ENCODE assay signal across 15 mouse cellular contexts in the genomic region with DNA sequence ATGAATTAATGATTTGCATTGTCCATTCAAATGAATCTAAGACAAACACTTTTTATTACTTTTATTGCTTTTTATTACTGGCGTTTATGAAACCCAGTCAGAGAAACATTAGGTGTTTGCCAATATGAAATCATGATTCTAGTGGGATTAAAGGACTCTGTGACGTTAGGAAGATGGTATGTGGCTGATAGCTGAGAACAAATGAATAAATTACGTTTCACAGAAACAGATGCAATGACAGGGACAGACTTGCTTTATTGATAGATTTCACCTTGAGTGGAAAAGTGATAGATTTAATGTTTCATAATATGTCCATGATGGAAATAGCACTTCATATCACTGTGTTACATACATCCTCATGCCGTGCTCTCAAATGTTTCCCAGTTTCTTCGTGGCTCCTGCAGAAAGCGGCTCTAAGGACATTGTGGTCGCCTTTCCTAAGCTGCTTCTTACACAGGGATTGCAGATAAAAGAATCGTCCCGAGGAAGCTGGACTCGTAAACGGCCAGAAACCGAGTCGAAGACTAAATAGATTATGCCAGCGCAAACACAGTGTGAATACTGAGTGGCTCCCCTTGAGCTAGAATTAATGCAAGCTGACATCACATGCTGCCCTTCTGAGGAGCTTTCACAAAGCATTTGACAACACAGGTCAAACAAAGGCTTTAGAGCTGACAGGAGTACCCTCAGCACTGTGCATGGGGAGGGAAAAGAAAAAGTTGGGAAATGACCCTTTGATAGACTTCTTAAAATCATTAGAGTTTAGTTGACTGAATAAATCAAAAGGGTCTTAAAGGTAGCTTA. TPM values are rescaled to one million over a fixed set of nuclear protein-coding genes. Genes with fewer than 3 reads are reported as not detected.
DNase-seq lines count a peak whose midpoint lies in the region; ATAC-seq and TF ChIP-seq lines count a peak whose summit lies in the region.
"Had no signal": no experiment of that assay in that cellular context is flagged by ENCODE, and none has a peak within 500 bp of the region (broad histone marks: within the 10 kb centered on the region; RNA-seq: fewer than 3 reads in every experiment).

No protein-coding gene starts in this region.

- H3K9ac ChIP-seq in forebrain, embryonic 13.5 days, result peak overlapping the region; percentile 34
- H3K9ac ChIP-seq in hindbrain, embryonic 16.5 days (ENCODE audit: low read depth, low read length), result no peak overlapping the region
- no peak overlapping the region for H3K9ac ChIP-seq in neural tube, embryonic 12.5 days
- no peak overlapping the region for H3K9ac ChIP-seq in intestine, postnatal 0 days (ENCODE audit: low read depth, low read length)
- H3K9ac ChIP-seq in intestine, embryonic 15.5 days, result no peak overlapping the region
- H3K9ac ChIP-seq: kidney, embryonic 15.5 days; limb, embryonic 12.5 days had no signal

- peak overlapping the region; percentile 51 for H3K27ac ChIP-seq in forebrain, embryonic 13.5 days
- H3K27ac ChIP-seq in hindbrain, embryonic 16.5 days (ENCODE audit: low read depth, low read length), result peak overlapping the region; percentile 51; the same call in 1 of the 2 replicates
- H3K27ac ChIP-seq in neural tube, embryonic 12.5 days, result no peak overlapping the region
- H3K27ac ChIP-seq in intestine, postnatal 0 days (ENCODE audit: low read depth, low read length), result no peak overlapping the region
- no peak overlapping the region for H3K27ac ChIP-seq in intestine, embryonic 15.5 days
- H3K27ac ChIP-seq: kidney, embryonic 15.5 days; limb, embryonic 12.5 days had no signal

- ATAC-seq in forebrain, embryonic 13.5 days, result peak; percentile 92
- peak; percentile 74 for ATAC-seq in hindbrain, embryonic 16.5 days
- ATAC-seq in neural tube, embryonic 12.5 days (ENCODE audit: low FRiP score, low read depth), result peak; percentile 84
- ATAC-seq in intestine, postnatal 0 days, result no peak
- ATAC-seq in CD4-positive, CD25-positive, alpha-beta regulatory T cell, adult 4 months, result no peak
- ATAC-seq in intestine, embryonic 15.5 days, result no peak
- ATAC-seq: activated CD4-positive, CD25-positive, alpha-beta regulatory T cell, adult 4 months had no signal

- TF ChIP-seq CTCF in intestine, postnatal 0 days (IDR thresholded peaks at IDR 0.05; ENCODE audit: low read depth), result no peak

- H3K4me1 ChIP-seq in forebrain, embryonic 13.5 days, result peaks cover 18% of the 10 kb centered on the region
- H3K4me1 ChIP-seq in hindbrain, embryonic 16.5 days (ENCODE audit: control insufficient read depth, insufficient read depth, low read depth, low read length), result peaks cover 3% of the 10 kb centered on the region; the same call in 1 of the 2 replicates
- peaks cover 3% of the 10 kb centered on the region for H3K4me1 ChIP-seq in neural tube, embryonic 12.5 days
- no peaks in the 10 kb centered on the region for H3K4me1 ChIP-seq in intestine, postnatal 0 days (replicated peaks; ENCODE audit: control insufficient read depth, insufficient read depth, low read length)
- no peaks in the 10 kb centered on the region for H3K4me1 ChIP-seq in intestine, embryonic 15.5 days (replicated peaks)
- H3K4me1 ChIP-seq: kidney, embryonic 15.5 days had no signal

- no peaks in the 10 kb centered on the region for H3K9me3 ChIP-seq in forebrain, embryonic 13.5 days (replicated peaks)
- no peaks in the 10 kb centered on the region for H3K9me3 ChIP-seq in hindbrain, embryonic 16.5 days (ENCODE audit: control insufficient read depth, low read length)
- H3K9me3 ChIP-seq in neural tube, embryonic 12.5 days, result no peaks in the 10 kb centered on the region
- H3K9me3 ChIP-seq in intestine, postnatal 0 days (ENCODE audit: control insufficient read depth), result no peaks in the 10 kb centered on the region
- no peaks in the 10 kb centered on the region for H3K9me3 ChIP-seq in intestine, embryonic 15.5 days
- H3K9me3 ChIP-seq: kidney, embryonic 15.5 days; limb, embryonic 12.5 days had no signal

- H3K4me3 ChIP-seq in forebrain, embryonic 13.5 days, result no peak overlapping the region
- H3K4me3 ChIP-seq in hindbrain, embryonic 16.5 days (ENCODE audit: low read length), result no peak overlapping the region
- no peak overlapping the region for H3K4me3 ChIP-seq in neural tube, embryonic 12.5 days
- no peak overlapping the region for H3K4me3 ChIP-seq in intestine, postnatal 0 days (ENCODE audit: low read depth, low read length)
- H3K4me3 ChIP-seq in intestine, embryonic 15.5 days (replicated peaks), result no peak overlapping the region
- H3K4me3 ChIP-seq: kidney, embryonic 15.5 days; limb, embryonic 12.5 days had no signal

- H3K36me3 ChIP-seq in forebrain, embryonic 13.5 days (ENCODE audit: poor library complexity, severe bottlenecking), result no peaks in the 10 kb centered on the region
- no peaks in the 10 kb centered on the region for H3K36me3 ChIP-seq in hindbrain, embryonic 16.5 days (ENCODE audit: control insufficient read depth, insufficient read depth, low read length)
- no peaks in the 10 kb centered on the region for H3K36me3 ChIP-seq in neural tube, embryonic 12.5 days
- no peaks in the 10 kb centered on the region for H3K36me3 ChIP-seq in intestine, postnatal 0 days (ENCODE audit: control insufficient read depth, insufficient read depth)
- no peaks in the 10 kb centered on the region for H3K36me3 ChIP-seq in intestine, embryonic 15.5 days
- H3K36me3 ChIP-seq: kidney, embryonic 15.5 days; limb, embryonic 12.5 days had no signal

- peak; percentile 66 for DNase-seq in embryo, embryonic 10.5 days (ENCODE audit: low spot score)
- DNase-seq: cerebellum, postnatal 14 days; heart, postnatal 4 days; right cerebral cortex, postnatal 14 days; thymus, postnatal 14 days had no signal

- H3K4me2 ChIP-seq in forebrain, embryonic 13.5 days, result peak overlapping the region; percentile 45
- H3K4me2 ChIP-seq in hindbrain, embryonic 16.5 days (ENCODE audit: low read length), result peak overlapping the region; percentile 33
- 0 out of 2 replicates have a peak overlapping the region, but pooled peaks have one; percentile 12 for H3K4me2 ChIP-seq in neural tube, embryonic 12.5 days (replicated peaks)
- H3K4me2 ChIP-seq in intestine, postnatal 0 days (replicated peaks; ENCODE audit: low read depth), result no peak overlapping the region
- no peak overlapping the region for H3K4me2 ChIP-seq in intestine, embryonic 15.5 days (replicated peaks)
- H3K4me2 ChIP-seq: heart, embryonic 11.5 days; kidney, embryonic 15.5 days; limb, embryonic 12.5 days had no signal

- 19% methylated on average over 14 of the region's 14 CpGs for WGBS in forebrain, embryonic 13.5 days
- 25% methylated on average over 14 of the region's 14 CpGs for WGBS in hindbrain, embryonic 16.5 days
- WGBS in neural tube, embryonic 12.5 days, result 43% methylated on average over 14 of the region's 14 CpGs
- WGBS in intestine, postnatal 0 days, result 43% methylated on average over 14 of the region's 14 CpGs
- WGBS in intestine, embryonic 15.5 days, result 53% methylated on average over 14 of the region's 14 CpGs

- H3K27me3 ChIP-seq in forebrain, embryonic 13.5 days, result no peaks in the 10 kb centered on the region
- H3K27me3 ChIP-seq in hindbrain, embryonic 16.5 days (replicated peaks; ENCODE audit: control insufficient read depth, insufficient read depth, low read length), result no peaks in the 10 kb centered on the region
- H3K27me3 ChIP-seq in neural tube, embryonic 12.5 days (replicated peaks), result no peaks in the 10 kb centered on the region
- no peaks in the 10 kb centered on the region for H3K27me3 ChIP-seq in intestine, postnatal 0 days (replicated peaks; ENCODE audit: control insufficient read depth, insufficient read depth, low read length)
- no peaks in the 10 kb centered on the region for H3K27me3 ChIP-seq in intestine, embryonic 15.5 days (replicated peaks)
- H3K27me3 ChIP-seq: kidney, embryonic 15.5 days; limb, embryonic 12.5 days had no signal

RNA-seq across cellular contexts. Expression of gene Arsb, which starts 18.6 kb away (rescaled TPM):
- polyA plus RNA-seq in forebrain, embryonic 13.5 days (2015; fragmentation: Nextera tagmentation; extraction: Ambion mirVana), result 4.6 and 6.1 TPM in 2 replicates
- 12.1 and 14.1 TPM in 2 replicates for polyA plus RNA-seq in hindbrain, embryonic 16.5 days (2015; fragmentation: Nextera tagmentation; extraction: Ambion mirVana)
- polyA plus RNA-seq in neural tube, embryonic 12.5 days (2016; fragmentation: Nextera tagmentation; extraction: Ambion mirVana), result 6.2 and 7.6 TPM in 2 replicates
- polyA plus RNA-seq in intestine, postnatal 0 days (2015; fragmentation: Nextera tagmentation; extraction: Ambion mirVana), result 7.4 and 7.9 TPM in 2 replicates
- polyA plus RNA-seq in CD4-positive, CD25-positive, alpha-beta regulatory T cell, adult 4 months (2017; shearing (Covaris generic)), result 1 to 10 TPM; 8.7 to 9.1 TPM
- polyA plus RNA-seq in intestine, embryonic 15.5 days (2015; fragmentation: Nextera tagmentation; extraction: Ambion mirVana), result 9.5 and 11.2 TPM in 2 replicates

Comparison
In these comparisons a context has a peak if more than half of its experiments do, and no peak if none do; other contexts are left out.
1. ATAC-seq: peak in forebrain, embryonic 13.5 days (single experiment), hindbrain, embryonic 16.5 days (single experiment) and neural tube, embryonic 12.5 days (single experiment); none in intestine, postnatal 0 days (single experiment), CD4-positive, CD25-positive, alpha-beta regulatory T cell, adult 4 months (single experiment) and intestine, embryonic 15.5 days (single experiment).
2. H3K27ac ChIP-seq: peak in forebrain, embryonic 13.5 days (single experiment) and hindbrain, embryonic 16.5 days (single experiment); none in neural tube, embryonic 12.5 days (single experiment), intestine, postnatal 0 days (single experiment) and intestine, embryonic 15.5 days (single experiment).
3. H3K4me2 ChIP-seq: peak in forebrain, embryonic 13.5 days (single experiment), hindbrain, embryonic 16.5 days (single experiment) and neural tube, embryonic 12.5 days (single experiment); none in intestine, postnatal 0 days (single experiment) and intestine, embryonic 15.5 days (single experiment).